Mouse (Mus musculus) stomach, embryonic 14.5 days (tissue): Measurements from ENCODE around the gene Clec4a1. TPM values are rescaled to one million over a fixed set of nuclear protein-coding genes. Genes with fewer than 3 reads are reported as not detected.

Experiments used
- ATAC-seq: fragments of 200-750 bp; cut with Nextera tagmentation; 2 replicates; pipeline ENCODE4 v1.8.0; 2017; ENCODE audit warnings: low read depth, moderate TSS enrichment; ENCODE audit not compliant: insufficient number of reproducible peaks, insufficient read depth, low FRiP score
- H3K27ac ChIP-seq: fragments of 300-500 bp; sonication (generic); 2 replicates; pipeline ENCODE4 v1.5.1; 2014; ENCODE audit warnings: mild to moderate bottlenecking, low read length, moderate library complexity, mixed read lengths
- H3K27me3 ChIP-seq: fragments of 300-500 bp; sonication (generic); 2 replicates; pipeline ENCODE4 v1.6.1; 2014; ENCODE audit warnings: low read length, control low read depth, mixed read lengths; ENCODE audit not compliant: control insufficient read depth, insufficient read depth
- H3K36me3 ChIP-seq: fragments of 300-500 bp; sonication (generic); 2 replicates; pipeline ENCODE4 v1.6.1; 2014; ENCODE audit warnings: mild to moderate bottlenecking, control low read depth, low read length, moderate library complexity, mixed read lengths; ENCODE audit not compliant: control insufficient read depth, insufficient read depth
- H3K4me1 ChIP-seq: fragments of 300-500 bp; sonication (generic); 2 replicates; pipeline ENCODE4 v1.6.1; 2014; ENCODE audit warnings: low read length, control low read depth, mixed read lengths; ENCODE audit not compliant: control insufficient read depth, insufficient read depth
- H3K4me2 ChIP-seq: fragments of 300-500 bp; sonication (generic); replicated peaks from 2 replicates; pipeline ENCODE4 v1.6.1; 2014; ENCODE audit warnings: low read depth, low read length, control low read depth
- H3K4me3 ChIP-seq: fragments of 300-500 bp; sonication (generic); 2 replicates; pipeline ENCODE4 v1.5.1; 2014; ENCODE audit warnings: low read depth, low read length, control low read depth
- H3K9ac ChIP-seq: fragments of 300-500 bp; sonication (generic); replicated peaks from 2 replicates; pipeline ENCODE4 v1.6.1; 2014; ENCODE audit warnings: low read depth, mild to moderate bottlenecking, control low read depth, low read length, moderate library complexity, mixed read lengths
- H3K9me3 ChIP-seq: fragments of 300-500 bp; sonication (generic); 2 replicates; pipeline ENCODE4 v1.6.1; 2016; ENCODE audit warnings: low read depth, low read length, control low read depth; ENCODE audit not compliant: control insufficient read depth
- WGBS: fragments of 180-500 bp; shearing (Covaris S2); extraction: QIAGEN DNeasy Blood & Tissue Kit; methylation state at CpG from one replicate; pipeline ENCODE4 v1.1.7; 2014; 5-methylcytosine and 5-hydroxymethylcytosine counted together
- polyA plus RNA-seq: library from polyadenylated mRNA; unstranded; fragments of >200 nt; fragmentation: Nextera tagmentation; extraction: Ambion mirVana; gene quantifications from 2 replicates; pipeline ENCODE4 v1.2.1, GENCODE M21; 2014

Clec4a1 gene
- 4.2 and 4.4 TPM in 2 replicates for polyA plus RNA-seq

GRCm38 (mm10) chr6:122921451-122921850, at the start of gene Clec4a1:
Gene Clec4a1 (plus strand): TSS chr6:122921848.
- no peaks in the 10 kb centered on the region for H3K9me3 ChIP-seq
- H3K27me3 ChIP-seq: no peaks in the 10 kb centered on the region
- no peak within 1 kb of the TSS for H3K4me3 ChIP-seq
- 32% methylated on average over 4 of the region's 4 CpGs for WGBS
- no peaks in the 10 kb centered on the region for H3K4me1 ChIP-seq
- H3K27ac ChIP-seq: no peak within 1 kb of the TSS
- no peak within 1 kb of the TSS for H3K4me2 ChIP-seq
- no peak for ATAC-seq
- H3K9ac ChIP-seq: no peak within 1 kb of the TSS
- H3K36me3 ChIP-seq: no peaks in the 10 kb centered on the region

GRCm38 (mm10) chr6:122872800-122873199, 48.8 kb upstream of the Clec4a1 start:
- Histone ChIP-seq H3K4me3 (no peak overlapping the region), H3K4me2 (no peak overlapping the region), H3K27me3 (no peaks in the 10 kb centered on the region), H3K4me1 (peaks cover 7% of the 10 kb centered on the region), H3K9ac (no peak overlapping the region), H3K27ac (no peak overlapping the region), H3K36me3 (peaks cover 9% of the 10 kb centered on the region; the same call in 1 of the 2 replicates), H3K9me3 (no peaks in the 10 kb centered on the region)
- 96% methylated on average over 5 of the region's 5 CpGs for WGBS
- no peak for ATAC-seq

DNA sequence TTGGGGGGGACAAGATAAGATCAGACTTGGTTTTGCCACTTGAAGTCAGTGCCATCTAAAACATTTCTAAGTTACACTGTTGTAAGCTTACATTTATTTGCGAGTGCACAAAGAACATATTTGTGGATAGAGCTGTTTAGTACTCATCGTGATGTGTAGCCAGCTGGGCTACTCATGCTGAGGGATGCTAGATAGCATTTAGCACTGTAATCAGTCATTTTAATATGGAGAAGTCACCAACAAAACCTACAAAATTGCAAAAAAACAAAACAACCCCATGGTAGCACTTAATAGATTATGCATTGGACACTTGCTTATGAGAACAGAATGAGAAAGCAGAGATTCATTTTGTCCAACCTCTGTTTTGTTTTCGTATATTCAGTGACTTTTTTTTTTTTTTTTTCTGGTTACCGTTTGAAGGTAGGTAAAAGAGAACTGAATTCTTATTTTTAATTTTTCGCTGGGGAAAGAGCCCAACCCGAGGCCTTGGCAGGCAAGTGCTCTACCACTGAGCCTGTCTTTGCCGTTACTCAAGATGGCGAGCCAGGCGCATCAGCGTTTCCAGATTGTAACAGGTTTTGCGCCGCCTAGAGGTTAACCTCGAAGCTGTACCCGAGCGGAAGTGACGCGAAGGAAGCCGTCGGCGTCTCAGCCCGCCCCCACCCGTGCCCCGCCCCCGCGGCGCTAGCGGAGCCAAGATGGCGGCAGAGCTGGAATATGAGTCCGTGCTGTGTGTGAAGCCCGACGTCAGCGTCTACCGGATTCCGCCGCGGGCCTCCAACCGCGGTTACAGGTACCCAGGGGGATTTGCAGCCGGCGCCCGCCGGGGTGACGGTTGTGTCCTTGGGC, 47.6 kb upstream of the Clec4a1 start, which contains the start of gene Necap1:
TSS of gene Necap1 (plus strand) at position 604 of the 849 bp plus-strand sequence.
- peak within 1 kb of the TSS; percentile 80 for H3K27ac ChIP-seq
- peak within 1 kb of the TSS; percentile 77 for H3K4me3 ChIP-seq
- peaks cover 9% of the 10 kb centered on the region; the same call in 1 of the 2 replicates for H3K36me3 ChIP-seq
- no peaks in the 10 kb centered on the region for H3K27me3 ChIP-seq
- peak within 1 kb of the TSS; percentile 54 for H3K4me2 ChIP-seq
- H3K9me3 ChIP-seq: no peaks in the 10 kb centered on the region
- 7% methylated on average over 43 of the region's 43 CpGs for WGBS
- H3K9ac ChIP-seq: peak within 1 kb of the TSS; percentile 84
- peaks cover 7% of the 10 kb centered on the region for H3K4me1 ChIP-seq
- peak; percentile 94 for ATAC-seq

GRCm38 (mm10) chr6:122874720-122875389, 46.8 kb upstream of the Clec4a1 start:
- WGBS: under 1% methylated on average over 31 of the region's 31 CpGs
- H3K4me1 ChIP-seq: peaks cover 7% of the 10 kb centered on the region
- ATAC-seq: peak; percentile 44
- H3K36me3 ChIP-seq: peaks cover 16% of the 10 kb centered on the region; the same call in 1 of the 2 replicates
- peak overlapping the region; percentile 77 for H3K4me3 ChIP-seq
- H3K4me2 ChIP-seq: peak overlapping the region; percentile 54
- H3K9me3 ChIP-seq: no peaks in the 10 kb centered on the region
- peak overlapping the region; percentile 84 for H3K9ac ChIP-seq
- H3K27ac ChIP-seq: peak overlapping the region; percentile 80
- no peaks in the 10 kb centered on the region for H3K27me3 ChIP-seq

DNA sequence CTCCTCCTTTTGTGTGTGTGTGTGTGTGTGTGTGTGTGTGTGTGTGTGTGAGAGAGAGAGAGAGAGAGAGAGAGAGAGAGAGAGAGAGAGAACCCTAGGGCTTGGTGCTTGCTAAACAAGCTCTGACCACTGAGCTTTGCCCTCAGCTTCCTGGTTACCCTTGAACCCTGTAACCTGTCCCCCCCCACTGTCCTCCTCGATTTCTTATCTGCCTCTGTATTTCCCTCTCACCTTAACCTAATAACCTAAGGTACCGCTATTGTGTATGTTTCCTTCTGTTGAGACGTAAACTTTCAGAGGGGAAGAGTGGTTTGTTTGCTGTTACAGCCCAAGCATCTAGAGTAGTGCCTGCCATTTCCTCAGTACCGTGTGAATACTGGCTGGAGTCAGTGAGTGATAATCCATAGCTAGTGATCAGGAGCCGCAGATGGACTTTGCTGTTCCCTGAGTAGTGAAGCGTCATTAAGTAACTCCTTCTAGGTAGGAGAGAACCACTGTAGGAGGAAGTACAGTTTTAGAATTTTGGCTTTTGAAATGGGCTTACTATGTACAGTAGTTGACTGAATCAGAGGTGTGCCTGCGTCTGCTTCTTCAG, 42.4 kb upstream of the Clec4a1 start:
- no peak overlapping the region for H3K9ac ChIP-seq
- H3K36me3 ChIP-seq: peaks cover 51% of the 10 kb centered on the region
- 82% methylated on average over 7 of the region's 7 CpGs for WGBS

GRCm38 (mm10) chr6:122879781-122880505, 41.7 kb upstream of the Clec4a1 start:
- no peak for ATAC-seq
- no peaks in the 10 kb centered on the region for H3K9me3 ChIP-seq
- H3K9ac ChIP-seq: no peak overlapping the region
- no peak overlapping the region for H3K27ac ChIP-seq
- H3K36me3 ChIP-seq: peaks cover 55% of the 10 kb centered on the region
- no peak overlapping the region for H3K4me2 ChIP-seq
- H3K4me3 ChIP-seq: no peak overlapping the region
- H3K4me1 ChIP-seq: peaks cover 7% of the 10 kb centered on the region
- WGBS: 70% methylated on average over 7 of the region's 7 CpGs
- H3K27me3 ChIP-seq: no peaks in the 10 kb centered on the region

More for the DNA sequence above, 42.4 kb upstream of the Clec4a1 start:
- Histone ChIP-seq H3K27ac (no peak overlapping the region), H3K4me2 (no peak overlapping the region), H3K27me3 (no peaks in the 10 kb centered on the region), H3K4me1 (peaks cover 7% of the 10 kb centered on the region), H3K9me3 (no peaks in the 10 kb centered on the region), H3K4me3 (no peak overlapping the region)
- ATAC-seq: no peak

- no peaks in the 10 kb centered on the region for H3K27me3 ChIP-seq
- no peak overlapping the region for H3K4me2 ChIP-seq
- 90% methylated on average over 12 of the region's 12 CpGs for WGBS
- no peaks in the 10 kb centered on the region for H3K9me3 ChIP-seq
- H3K4me3 ChIP-seq: no peak overlapping the region
- no peak for ATAC-seq
- peaks cover 3% of the 10 kb centered on the region; the same call in 1 of the 2 replicates for H3K4me1 ChIP-seq
- no peak overlapping the region for H3K9ac ChIP-seq
- H3K36me3 ChIP-seq: peaks cover 54% of the 10 kb centered on the region
- H3K27ac ChIP-seq: no peak overlapping the region
These were observed 40.4 kb upstream of the Clec4a1 start for GRCm38 (mm10) chr6:122881287-122881686.

- Histone ChIP-seq H3K9ac (no peak overlapping the region), H3K4me2 (no peak overlapping the region), H3K9me3 (no peaks in the 10 kb centered on the region), H3K36me3 (peaks cover 72% of the 10 kb centered on the region), H3K4me1 (no peaks in the 10 kb centered on the region), H3K4me3 (no peak overlapping the region), H3K27me3 (no peaks in the 10 kb centered on the region), H3K27ac (no peak overlapping the region)
- 92% methylated on average over 9 of the region's 9 CpGs for WGBS
- ATAC-seq: no peak
These were observed 38.0 kb upstream of the Clec4a1 start for GRCm38 (mm10) chr6:122883603-122884002.
